Mouse (Mus musculus): Measurements from ENCODE around the gene Iqcf4.
"Not testable (repeated sequence)": the region's sequence is repeated elsewhere in the genome, so short reads cannot be mapped to it uniquely, and the experiment has no call there.

Gene Iqcf4

GRCm38 (mm10) chr9:106570896-106571295 lies at the start of gene Iqcf4:
Iqcf4 (minus strand) TSS chr9:106570996.
- no peak for DNase-seq (ENCODE audit: low read depth in 2 of 2, low spot score in 2 of 2)

GRCm38 (mm10) chr9:106617496-106617895 lies 46.7 kb upstream of the Iqcf4 start:
- no peak for DNase-seq (ENCODE audit: low read depth in 2 of 2, low spot score in 2 of 2)

GRCm38 (mm10) chr9:106616306-106616705 lies 45.5 kb upstream of the Iqcf4 start:
- no peak for DNase-seq (ENCODE audit: low read depth in 2 of 2, low spot score in 2 of 2)

GRCm38 (mm10) chr9:106614616-106615015 lies 43.8 kb upstream of the Iqcf4 start:
- no peak for DNase-seq (ENCODE audit: low read depth in 2 of 2, low spot score in 2 of 2)

GRCm38 (mm10) chr9:106613951-106614350 lies 43.2 kb upstream of the Iqcf4 start:
- DNase-seq (ENCODE audit: low read depth in 2 of 2, low spot score in 2 of 2) = no peak

- no peak for DNase-seq (ENCODE audit: low read depth in 2 of 2, low spot score in 2 of 2)
Measured at GRCm38 (mm10) chr9:106610727-106611126, 39.9 kb upstream of the Iqcf4 start.

GRCm38 (mm10) chr9:106600546-106600945 lies 29.8 kb upstream of the Iqcf4 start:
- DNase-seq (ENCODE audit: low read depth in 2 of 2, low spot score in 2 of 2) = peak; percentile 3 to 8

GRCm38 (mm10) chr9:106598466-106598865 lies 27.7 kb upstream of the Iqcf4 start:
- DNase-seq (ENCODE audit: low read depth in 2 of 2, low spot score in 2 of 2) = no peak

- DNase-seq (ENCODE audit: low read depth in 2 of 2, low spot score in 2 of 2) = no peak
Measured at GRCm38 (mm10) chr9:106595836-106596235, 25.0 kb upstream of the Iqcf4 start.

- not testable (repeated sequence) for DNase-seq (ENCODE audit: low read depth in 2 of 2, low spot score in 2 of 2)
Measured at GRCm38 (mm10) chr9:106595402-106595801, 24.6 kb upstream of the Iqcf4 start.

- DNase-seq (ENCODE audit: low read depth in 2 of 2, low spot score in 2 of 2) = no peak
Measured at GRCm38 (mm10) chr9:106592158-106592557, 21.4 kb upstream of the Iqcf4 start.

- no peak for DNase-seq (ENCODE audit: low read depth in 2 of 2, low spot score in 2 of 2)
Measured at GRCm38 (mm10) chr9:106582552-106582951, 11.8 kb upstream of the Iqcf4 start.

GRCm38 (mm10) chr9:106580016-106580415 lies 9.2 kb upstream of the Iqcf4 start:
- no peak for DNase-seq (ENCODE audit: low read depth in 2 of 2, low spot score in 2 of 2)

- no peak for DNase-seq (ENCODE audit: low read depth in 2 of 2, low spot score in 2 of 2)
Measured at GRCm38 (mm10) chr9:106576112-106576511, 5.3 kb upstream of the Iqcf4 start.

GRCm38 (mm10) chr9:106573366-106573765 lies 2.6 kb upstream of the Iqcf4 start:
- DNase-seq (ENCODE audit: low read depth in 2 of 2, low spot score in 2 of 2) = no peak

GRCm38 (mm10) chr9:106572186-106572585 lies 1.4 kb upstream of the Iqcf4 start:
- DNase-seq (ENCODE audit: low read depth in 2 of 2, low spot score in 2 of 2) = no peak

- no peak for DNase-seq (ENCODE audit: low read depth in 2 of 2, low spot score in 2 of 2)
Measured at GRCm38 (mm10) chr9:106566437-106566836, 4.4 kb downstream of the Iqcf4 start.

GRCm38 (mm10) chr9:106564025-106564424 lies 6.8 kb downstream of the Iqcf4 start:
- no peak for DNase-seq (ENCODE audit: low read depth in 2 of 2, low spot score in 2 of 2)

GRCm38 (mm10) chr9:106562291-106562690 lies 8.5 kb downstream of the Iqcf4 start:
- no peak for DNase-seq (ENCODE audit: low read depth in 2 of 2, low spot score in 2 of 2)

- no peak for DNase-seq (ENCODE audit: low read depth in 2 of 2, low spot score in 2 of 2)
Measured at GRCm38 (mm10) chr9:106561531-106561930, 9.3 kb downstream of the Iqcf4 start, which contains the start of gene Iqcf3. Iqcf3 (minus strand) TSS chr9:106561631.

GRCm38 (mm10) chr9:106534975-106535374 lies 35.8 kb downstream of the Iqcf4 start:
- no peak for DNase-seq (ENCODE audit: low read depth in 2 of 2, low spot score in 2 of 2)

- no peak for DNase-seq (ENCODE audit: low read depth in 2 of 2, low spot score in 2 of 2)
Measured at GRCm38 (mm10) chr9:106534296-106534695, 36.5 kb downstream of the Iqcf4 start.

- DNase-seq (ENCODE audit: low read depth in 2 of 2, low spot score in 2 of 2) = no peak
Measured at GRCm38 (mm10) chr9:106531833-106532232, 39.0 kb downstream of the Iqcf4 start.

GRCm38 (mm10) chr9:106519909-106520308 lies 50.9 kb downstream of the Iqcf4 start:
- DNase-seq (ENCODE audit: low read depth in 2 of 2, low spot score in 2 of 2) = no peak
